Mouse (Mus musculus) embryonic fibroblast, embryonic 13.5 days (primary cell): ENCODE measurements around the gene Mmd. TPM values are rescaled to one million over a fixed set of nuclear protein-coding genes. Genes with fewer than 3 reads are reported as not detected.

Experiments
- H3K27ac ChIP-seq: 2 replicates; pipeline ENCODE4 v1.5.1; 2012; ENCODE audit warnings: low read length, control low read depth, inconsistent platforms; ENCODE audit not compliant: insufficient read depth
- H3K4me1 ChIP-seq: 2 replicates; pipeline ENCODE4 v1.6.1; 2011; ENCODE audit warnings: low read length; ENCODE audit not compliant: control insufficient read depth, insufficient read depth
- H3K4me3 ChIP-seq: 2 replicates; pipeline ENCODE4 v1.5.1; 2011; ENCODE audit warnings: mild to moderate bottlenecking, control low read depth, low read length; ENCODE audit not compliant: insufficient read depth
- CTCF ChIP-seq: IDR thresholded peaks from 2 replicates; pipeline ENCODE4 v1.5.1; 2011; ENCODE audit warnings: mild to moderate bottlenecking, control low read depth, low read length, moderate library complexity, borderline replicate concordance; ENCODE audit not compliant: insufficient read depth
- POLR2A ChIP-seq: IDR thresholded peaks from 2 replicates; pipeline ENCODE4 v1.6.1; 2011; ENCODE audit warnings: low read depth, mild to moderate bottlenecking, control low read depth, low read length, moderate library complexity
- polyA plus RNA-seq: library from polyadenylated mRNA; stranded (reverse); fragments of >200 nt; gene quantifications from 2 replicates; pipeline ENCODE4 v1.2.4, GENCODE M21; 2011; ENCODE audit warnings: low read depth; ENCODE audit not compliant: missing spikeins, insufficient read length

The Mmd gene
- polyA plus RNA-seq, result 43.4 and 75.6 TPM in 2 replicates

DNA sequence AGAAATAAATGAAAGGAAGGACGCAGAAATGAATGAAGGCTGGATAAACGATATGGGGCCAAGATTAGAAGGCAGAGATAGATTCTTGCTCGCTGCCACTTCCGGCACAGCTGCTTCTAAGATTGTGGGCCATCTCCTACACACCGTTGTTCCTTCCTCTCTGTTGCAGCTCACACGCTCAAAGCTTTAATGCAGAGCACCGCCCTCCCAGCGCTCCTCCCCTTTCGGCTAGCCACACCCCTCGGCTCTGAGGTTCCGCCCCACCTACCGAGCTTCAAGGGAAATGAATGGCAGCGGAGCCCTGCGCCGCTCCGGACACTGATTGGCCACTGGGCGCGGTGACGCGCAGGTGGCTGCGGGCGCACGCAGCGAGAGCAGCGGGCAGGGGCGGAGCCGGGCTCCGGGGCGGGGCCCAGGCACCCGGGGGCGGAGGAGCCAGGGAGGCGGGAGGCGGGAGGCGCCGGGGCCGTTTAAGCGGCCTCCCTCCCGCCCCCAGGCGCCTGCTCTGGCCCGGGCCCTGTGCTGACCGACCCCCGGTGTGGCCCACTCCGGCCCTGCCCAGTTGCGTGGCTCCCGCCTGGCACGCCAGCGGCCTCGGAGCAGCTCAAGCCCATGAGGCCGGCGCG lies at the start of gene Mmd:
Gene Mmd (plus strand): TSS at position 432 of the 626 bp plus-strand sequence.
- Histone ChIP-seq H3K27ac (no peak within 1 kb of the TSS; the same call in 1 of the 2 replicates), H3K4me3 (peak within 1 kb of the TSS; percentile 86), H3K4me1 (0 out of 2 replicates have a peak, but pooled peaks cover 7% of the 10 kb centered on the region)
- TF ChIP-seq CTCF, result no peak
- TF ChIP-seq POLR2A, result peak; percentile 93

DNA sequence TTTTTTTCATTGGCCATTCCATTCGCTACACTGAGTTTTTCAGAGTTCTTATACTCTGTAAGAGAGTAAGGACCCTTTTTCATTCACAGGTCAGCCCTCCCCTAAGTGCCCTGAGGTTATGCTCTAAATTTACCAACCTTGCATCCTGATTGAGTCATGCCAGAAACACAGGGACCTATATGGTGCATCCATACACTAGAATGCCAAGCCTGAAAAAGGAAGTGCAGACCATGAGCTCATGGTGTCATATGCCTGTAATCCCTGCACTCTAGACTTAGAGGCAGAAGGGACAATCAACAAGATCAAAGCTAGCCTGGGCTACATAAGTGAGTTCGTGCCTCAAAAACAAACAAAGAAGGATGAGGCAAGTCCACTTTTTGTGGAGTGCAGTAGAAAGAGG lies 48.4 kb upstream of the Mmd start:
- Histone ChIP-seq H3K27ac (no peak overlapping the region), H3K4me1 (peaks cover 6% of the 10 kb centered on the region; the same call in 1 of the 2 replicates), H3K4me3 (no peak overlapping the region)
- no peak for TF ChIP-seq POLR2A

DNA sequence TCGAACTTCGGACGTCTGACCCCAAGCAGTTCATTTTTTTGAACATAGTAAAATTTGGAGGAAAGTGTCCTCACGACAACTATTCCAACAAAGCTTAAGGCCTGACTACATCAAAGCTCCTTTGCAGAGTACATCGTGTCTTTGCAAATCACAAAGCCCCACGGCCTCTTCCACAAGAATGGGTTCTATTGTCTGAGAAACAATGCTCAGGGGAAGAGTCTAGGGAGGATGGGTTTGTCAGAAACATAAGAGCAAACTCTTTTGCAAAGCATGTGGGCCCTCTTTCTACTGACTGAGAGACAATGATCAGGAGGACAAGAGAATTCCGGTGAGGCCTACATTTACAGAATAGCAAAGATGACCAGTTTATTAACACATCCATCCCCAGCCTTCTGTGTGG lies 35.0 kb upstream of the Mmd start:
- Histone ChIP-seq H3K4me1 (no peaks in the 10 kb centered on the region), H3K4me3 (no peak overlapping the region), H3K27ac (no peak overlapping the region)
- no peak for TF ChIP-seq CTCF
- TF ChIP-seq POLR2A, result no peak

DNA sequence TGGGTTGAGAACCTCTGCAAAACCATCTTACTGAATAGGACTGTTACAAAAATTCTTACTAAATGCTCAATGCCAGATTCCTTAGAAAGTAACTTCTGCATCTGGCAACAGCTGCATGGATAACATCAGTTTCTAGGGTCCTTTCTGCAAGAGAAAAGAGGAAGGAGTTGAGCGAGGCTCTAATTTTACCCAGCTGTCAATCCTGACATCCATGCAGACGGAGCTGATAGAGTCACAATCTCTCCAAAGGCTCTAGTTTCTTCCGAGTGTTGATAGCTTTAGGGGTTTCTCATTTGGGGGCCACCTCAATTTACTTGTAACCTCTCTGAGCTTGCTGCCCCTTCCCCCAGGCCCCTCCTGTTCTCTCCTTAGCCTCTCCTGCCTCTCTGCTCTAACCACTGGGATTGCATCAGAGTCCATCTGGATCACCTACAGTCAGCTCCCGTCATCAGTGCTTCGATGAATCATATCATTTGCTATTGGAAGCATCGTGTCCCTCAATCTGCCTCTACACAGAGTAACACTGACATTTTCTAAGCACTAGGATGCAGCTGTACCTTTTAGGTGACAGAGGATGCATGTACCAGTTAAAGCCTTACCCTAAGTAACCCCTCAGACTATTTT lies 29.1 kb upstream of the Mmd start:
- Histone ChIP-seq H3K27ac (no peak overlapping the region), H3K4me3 (no peak overlapping the region), H3K4me1 (peaks cover 6% of the 10 kb centered on the region)
- TF ChIP-seq CTCF (no peak), POLR2A (no peak)

DNA sequence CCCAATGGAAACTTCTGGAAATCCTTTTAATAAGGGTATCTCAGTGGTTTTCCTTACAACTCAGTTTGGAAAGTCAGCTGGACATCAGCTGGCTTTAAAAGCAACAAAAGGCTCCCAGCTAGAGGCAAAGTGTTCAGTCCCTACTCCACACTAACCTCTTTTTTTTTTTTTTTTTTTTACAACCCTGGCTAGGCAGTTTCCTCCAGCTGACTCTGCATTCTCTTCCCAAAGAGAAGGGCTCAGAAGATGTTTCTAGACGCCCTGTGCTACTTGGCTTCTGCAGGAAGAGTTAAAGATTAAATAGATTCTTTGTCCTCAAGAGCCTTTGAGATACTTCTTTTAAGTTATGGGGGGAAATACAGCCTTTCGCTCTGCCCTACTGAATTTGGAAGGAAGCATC lies 28.5 kb upstream of the Mmd start:
- TF ChIP-seq CTCF (no peak), POLR2A (no peak)
- Histone ChIP-seq H3K4me3 (no peak overlapping the region), H3K27ac (no peak overlapping the region), H3K4me1 (peaks cover 6% of the 10 kb centered on the region)

DNA sequence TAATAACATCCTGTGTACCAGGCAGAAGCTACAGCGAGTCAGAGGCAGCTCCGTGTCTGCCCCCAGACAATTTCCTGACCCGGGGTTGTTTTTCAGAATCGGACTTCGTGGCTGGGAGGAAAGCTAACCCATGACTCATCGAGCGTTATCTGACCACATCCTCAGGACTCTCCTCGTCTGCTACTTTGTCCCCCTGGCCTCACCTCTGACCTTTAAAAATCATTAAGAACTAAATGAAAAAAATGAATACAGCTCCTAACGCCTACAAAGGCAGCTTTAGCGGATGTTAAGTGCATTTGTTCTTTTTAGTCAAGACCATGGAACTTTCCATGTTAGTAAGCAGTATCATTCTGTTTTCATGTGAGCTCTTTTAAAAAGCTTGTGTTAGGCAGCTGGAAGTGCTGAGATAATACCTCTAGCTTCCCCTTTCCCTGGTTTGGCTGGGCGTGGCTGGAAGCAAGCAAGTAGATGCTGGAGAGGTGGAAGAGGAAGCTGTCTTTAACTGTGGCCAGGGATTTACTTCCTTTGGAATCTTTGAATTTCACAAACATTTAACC lies 24.3 kb upstream of the Mmd start:
- Histone ChIP-seq H3K4me3 (no peak overlapping the region), H3K4me1 (peaks cover 14% of the 10 kb centered on the region), H3K27ac (no peak overlapping the region; the same call in 1 of the 2 replicates)
- TF ChIP-seq CTCF (no peak), POLR2A (no peak)

DNA sequence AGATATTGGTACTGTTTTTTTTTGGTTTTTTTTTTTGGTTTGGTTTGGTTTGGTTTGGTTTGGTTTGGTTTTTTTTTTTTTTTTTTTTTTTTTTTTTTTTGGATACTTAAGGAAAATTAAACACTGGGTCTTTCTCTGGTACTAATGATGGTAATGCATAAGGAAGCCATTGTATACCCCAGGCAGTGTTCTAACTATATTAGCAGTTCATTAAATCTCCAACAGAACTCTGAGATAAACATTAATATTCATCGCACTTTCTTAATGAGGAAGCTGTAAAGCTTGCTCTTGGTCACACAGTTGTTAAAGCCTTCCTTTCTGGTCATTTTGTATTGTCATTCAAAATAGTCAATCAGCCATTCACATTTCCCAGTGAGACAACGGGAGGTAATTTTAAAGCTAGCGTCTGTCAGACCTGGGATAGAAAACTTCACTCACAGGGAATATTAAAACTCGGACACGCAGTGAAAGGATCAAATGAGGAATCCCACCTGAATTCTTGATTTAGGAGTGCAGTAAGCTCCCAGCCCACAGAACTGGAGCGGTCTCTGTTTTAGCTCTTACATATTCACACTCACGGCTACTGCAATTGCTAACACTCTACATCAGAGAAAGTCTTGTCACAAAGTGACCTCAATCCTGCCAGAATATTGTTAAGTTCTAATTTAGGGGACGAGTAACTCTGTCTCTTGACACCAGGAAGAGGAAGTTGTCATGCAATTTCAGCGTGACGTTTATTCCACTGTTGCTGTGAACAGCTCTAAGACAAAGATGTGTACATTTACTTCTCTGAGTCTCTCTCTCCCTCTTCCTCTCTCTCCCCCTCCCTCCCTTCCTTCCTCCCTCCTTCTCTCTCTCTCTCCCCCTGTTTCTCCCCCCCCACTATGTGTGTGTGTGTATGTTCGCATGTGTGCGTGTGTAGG lies 22.0 kb upstream of the Mmd start:
- H3K4me1 ChIP-seq, result peaks cover 12% of the 10 kb centered on the region
- no peak overlapping the region for H3K4me3 ChIP-seq
- no peak overlapping the region for H3K27ac ChIP-seq
- TF ChIP-seq POLR2A (no peak), CTCF (no peak)

DNA sequence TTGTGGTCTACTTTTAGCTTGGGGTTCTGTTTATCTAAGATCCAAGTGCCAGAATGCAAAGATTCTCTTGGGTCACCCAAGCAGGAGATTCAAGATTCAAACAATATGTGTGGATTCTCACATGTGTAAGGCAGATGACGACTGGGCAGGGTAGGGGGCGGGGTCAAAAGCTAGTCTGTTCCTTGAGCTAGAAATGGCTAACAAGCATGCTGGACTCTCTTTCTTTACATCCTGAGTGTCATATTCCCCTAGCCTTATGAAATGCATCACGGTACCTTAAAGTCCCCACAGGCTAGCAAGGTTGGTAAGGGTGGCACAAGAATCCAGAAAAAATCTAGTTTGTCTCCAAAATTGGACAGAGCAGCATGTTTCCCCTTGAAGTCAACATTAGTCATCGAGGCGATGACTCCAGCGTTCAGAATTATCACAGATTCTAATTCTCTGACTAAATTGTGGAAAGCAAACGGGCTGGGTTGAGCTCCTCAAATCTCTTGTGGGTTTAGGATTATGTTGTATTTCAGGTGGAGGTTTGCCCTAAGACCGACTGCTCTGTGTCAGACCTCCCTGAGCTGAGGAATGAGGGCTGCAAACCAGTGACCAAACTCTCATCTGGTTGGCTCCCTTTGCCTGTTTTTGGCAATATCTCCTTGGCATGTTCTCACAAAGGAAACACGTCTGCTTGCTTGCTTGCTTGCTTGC lies 20.9 kb upstream of the Mmd start:
- Histone ChIP-seq H3K4me1 (peaks cover 16% of the 10 kb centered on the region), H3K4me3 (no peak overlapping the region), H3K27ac (peak overlapping the region; percentile 59; the same call in 1 of the 2 replicates)
- TF ChIP-seq CTCF, result no peak
- no peak for TF ChIP-seq POLR2A

DNA sequence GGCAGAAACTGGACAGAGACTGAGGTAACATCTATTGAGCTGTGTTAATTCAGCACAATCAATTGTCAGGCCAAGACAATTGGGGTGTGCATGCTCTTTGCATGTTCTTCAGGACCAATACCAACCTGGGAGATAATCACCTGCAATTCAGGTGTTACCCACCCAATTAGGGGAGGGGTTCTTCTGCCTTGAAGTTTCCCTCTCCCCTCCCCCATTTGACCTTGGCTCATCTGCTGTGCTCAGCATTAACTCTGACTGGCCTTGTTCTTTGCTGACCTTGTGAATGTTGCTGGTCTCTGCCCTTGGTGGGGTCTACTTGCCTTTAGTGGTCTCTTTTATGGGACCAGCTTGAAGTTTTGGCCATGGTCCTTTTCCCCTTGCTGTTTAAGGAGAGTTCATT lies 19.5 kb upstream of the Mmd start:
- H3K4me1 ChIP-seq, result peaks cover 13% of the 10 kb centered on the region
- H3K27ac ChIP-seq, result no peak overlapping the region
- H3K4me3 ChIP-seq, result no peak overlapping the region
- TF ChIP-seq POLR2A, result no peak

DNA sequence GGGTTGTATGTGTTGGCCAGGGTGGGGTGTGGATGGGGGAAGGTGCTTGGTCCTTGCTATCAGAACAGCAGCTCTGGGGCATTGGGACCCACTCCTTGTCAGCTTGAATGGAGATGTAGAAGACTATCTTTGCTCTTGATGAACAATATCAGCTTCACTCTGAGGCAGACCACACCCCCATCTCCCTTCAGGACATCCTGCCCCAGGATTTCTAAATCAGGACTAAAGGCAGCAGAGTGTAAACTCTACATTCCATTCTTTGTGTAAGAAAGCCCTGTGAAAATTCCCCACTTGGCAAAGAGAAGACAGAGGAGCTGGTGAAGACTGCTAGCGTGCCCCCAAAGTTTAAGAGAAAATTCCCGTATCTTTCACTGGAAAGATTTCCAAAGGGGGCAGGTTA lies 18.6 kb upstream of the Mmd start:
- no peak overlapping the region for H3K27ac ChIP-seq
- H3K4me3 ChIP-seq, result no peak overlapping the region
- no peak for TF ChIP-seq POLR2A
- no peak for TF ChIP-seq CTCF
- H3K4me1 ChIP-seq, result peaks cover 13% of the 10 kb centered on the region
